Mouse (Mus musculus): Measurements from ENCODE around the gene Insl6.

The Insl6 gene

DNA sequence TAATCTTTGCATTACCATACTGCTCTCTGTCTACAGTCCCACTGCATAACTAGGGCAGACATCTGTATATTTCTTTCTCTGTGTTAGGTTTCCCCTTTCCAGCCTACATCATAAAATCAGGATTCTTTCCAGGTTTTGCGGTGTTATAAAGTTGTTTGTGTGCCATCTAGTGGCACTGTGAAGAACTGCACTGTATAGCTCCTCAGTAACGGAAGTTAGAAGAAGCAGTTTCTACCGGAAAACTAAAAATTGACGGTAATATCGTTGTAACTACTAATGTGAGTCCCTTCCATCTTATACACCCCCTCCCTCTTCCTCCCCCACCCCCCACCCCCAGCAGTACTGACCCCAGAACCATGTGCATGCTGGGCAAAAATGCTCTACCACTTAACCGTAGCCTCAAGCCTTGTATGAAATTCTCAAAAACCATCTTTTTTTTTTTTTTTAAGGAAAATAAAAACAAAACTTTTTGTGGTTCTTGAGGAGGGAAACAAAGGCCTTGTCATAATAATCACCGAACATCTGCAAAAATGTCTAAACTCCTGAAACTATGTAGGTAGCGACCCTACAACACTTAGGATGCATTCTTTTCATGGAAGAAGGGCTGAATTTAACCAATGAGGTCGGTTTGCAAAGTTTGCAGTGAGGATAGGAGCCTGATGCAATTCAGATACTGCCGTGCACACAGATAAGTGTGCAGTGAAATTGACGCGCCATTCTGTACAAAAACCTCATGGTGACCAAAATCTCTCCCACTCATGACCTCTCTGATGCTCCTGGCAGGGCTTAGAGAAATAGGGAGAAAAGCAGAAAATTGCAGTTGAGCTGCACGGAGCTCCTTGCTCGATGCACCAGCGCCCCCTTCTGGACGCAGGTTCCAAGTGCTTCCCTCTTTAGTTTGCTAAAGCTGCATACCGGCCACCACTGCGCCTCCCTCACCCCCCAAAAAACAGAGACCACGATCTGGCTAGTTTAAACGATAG is 30.0 kb upstream of the Insl6 start:
- peak; percentile 90 for DNase-seq (ENCODE audit: low read depth)

DNA sequence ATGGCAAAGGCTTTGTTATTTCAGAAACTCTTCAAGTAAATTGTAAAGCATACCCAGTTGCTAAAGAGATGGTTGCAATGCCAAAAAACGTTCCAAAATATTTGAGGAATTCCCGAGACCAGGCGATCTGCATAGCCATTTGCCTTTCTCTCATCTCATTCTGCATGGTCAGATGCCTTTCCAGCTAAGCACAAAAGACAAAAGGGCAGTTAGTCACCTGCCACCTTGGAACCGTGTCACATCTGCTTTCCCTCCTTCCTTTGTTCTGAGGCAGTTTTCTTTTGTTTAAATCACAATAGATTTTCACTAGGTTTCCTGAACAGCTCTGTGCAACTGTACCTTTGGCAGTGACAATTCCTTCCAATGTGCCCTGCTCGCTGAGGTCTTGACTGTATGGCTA is 25.8 kb upstream of the Insl6 start:
- DNase-seq (ENCODE audit: low read depth): no peak

DNA sequence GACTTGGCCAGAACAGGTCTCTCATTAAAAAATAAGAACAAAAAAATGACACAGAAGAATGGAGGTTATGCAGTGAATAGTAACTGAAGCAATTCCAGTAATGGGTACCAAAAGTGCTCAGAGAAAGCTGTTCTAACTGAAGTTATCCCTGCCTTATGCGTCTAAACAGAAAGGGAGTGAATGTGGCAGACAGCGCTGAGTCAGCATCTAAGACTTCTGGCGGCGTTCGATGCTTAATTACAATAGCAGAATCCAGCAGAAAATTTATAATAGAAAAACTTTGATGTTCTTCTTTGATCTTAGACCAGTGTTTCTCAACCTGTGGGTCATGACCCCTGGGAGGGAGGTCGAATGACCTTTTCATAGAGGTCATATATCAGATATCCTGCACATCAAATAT is 20.5 kb upstream of the Insl6 start:
- no peak for DNase-seq (ENCODE audit: low read depth)

DNA sequence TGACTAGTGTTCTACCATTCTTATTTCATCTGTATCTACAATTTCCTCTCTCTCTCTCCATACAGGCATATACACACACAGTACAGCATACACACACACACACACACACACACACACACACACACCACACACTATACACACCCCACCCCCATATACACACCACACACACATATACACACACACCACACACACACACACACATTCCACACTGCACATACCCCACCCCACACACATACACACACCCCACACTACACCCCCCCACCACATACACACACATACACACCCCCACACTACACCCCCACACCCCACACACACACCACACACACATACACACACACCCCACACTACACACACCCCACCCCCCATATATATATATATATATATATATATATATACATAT is 19.7 kb upstream of the Insl6 start:
- no peak for DNase-seq (ENCODE audit: low read depth)

DNA sequence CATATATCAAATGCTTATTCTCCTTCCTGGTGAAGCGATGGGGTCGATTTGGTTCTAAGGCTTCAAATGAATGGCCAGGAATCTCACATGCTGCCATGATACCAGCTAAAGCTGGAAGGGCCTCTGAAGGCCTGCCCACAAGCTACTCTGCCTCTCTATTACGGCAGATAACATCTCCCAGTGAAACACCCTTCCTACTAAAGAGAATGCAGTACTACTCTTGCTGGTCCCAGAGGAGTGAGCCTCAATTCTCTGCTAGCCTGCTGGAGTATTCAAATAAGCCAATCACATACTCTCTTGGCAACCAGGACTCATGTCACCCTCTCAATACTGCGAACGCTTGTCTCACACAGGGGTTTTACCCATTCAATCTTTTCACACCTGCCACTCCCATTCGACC is 17.1 kb upstream of the Insl6 start:
- no peak for DNase-seq (ENCODE audit: low read depth)

DNA sequence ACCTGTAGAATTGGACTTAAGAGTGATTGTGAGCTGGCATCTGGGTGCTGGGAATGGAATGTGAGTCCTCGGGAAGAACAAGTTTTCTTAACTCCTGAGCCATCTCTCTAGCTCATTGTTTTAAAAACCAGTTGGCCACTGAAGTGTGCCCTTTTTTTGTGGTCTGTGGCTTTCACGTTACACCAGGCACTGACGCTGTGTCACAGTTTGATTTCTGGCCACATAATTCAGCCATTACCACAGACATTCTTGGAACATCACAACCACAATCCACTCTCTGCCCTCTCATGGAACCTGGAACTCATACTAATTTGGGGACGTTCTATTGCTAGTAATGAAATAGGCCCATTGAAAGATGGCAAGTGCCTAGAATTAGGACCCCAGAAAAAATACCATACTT is 15.9 kb upstream of the Insl6 start:
- DNase-seq (ENCODE audit: low read depth): peak; percentile 69

DNA sequence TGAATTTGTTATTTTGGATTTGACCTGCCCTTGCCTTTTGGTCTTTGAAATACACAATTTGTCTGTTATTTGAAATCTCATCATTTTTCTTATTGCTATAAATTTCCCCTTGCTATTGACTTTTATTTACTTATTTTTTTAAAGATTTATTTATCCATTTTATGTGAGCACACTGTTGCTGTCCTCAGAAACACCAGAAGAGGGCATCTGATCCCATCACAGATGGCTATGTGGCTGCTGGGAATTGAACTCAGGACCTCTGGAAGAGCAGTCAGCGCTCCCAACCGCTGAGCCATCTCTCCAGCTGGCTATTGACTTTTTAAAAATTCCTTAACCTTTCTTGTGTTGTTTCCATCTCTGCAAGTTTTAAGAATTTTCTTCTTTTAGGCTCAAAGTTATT is 11.5 kb upstream of the Insl6 start:
- DNase-seq (ENCODE audit: low read depth): no peak

DNA sequence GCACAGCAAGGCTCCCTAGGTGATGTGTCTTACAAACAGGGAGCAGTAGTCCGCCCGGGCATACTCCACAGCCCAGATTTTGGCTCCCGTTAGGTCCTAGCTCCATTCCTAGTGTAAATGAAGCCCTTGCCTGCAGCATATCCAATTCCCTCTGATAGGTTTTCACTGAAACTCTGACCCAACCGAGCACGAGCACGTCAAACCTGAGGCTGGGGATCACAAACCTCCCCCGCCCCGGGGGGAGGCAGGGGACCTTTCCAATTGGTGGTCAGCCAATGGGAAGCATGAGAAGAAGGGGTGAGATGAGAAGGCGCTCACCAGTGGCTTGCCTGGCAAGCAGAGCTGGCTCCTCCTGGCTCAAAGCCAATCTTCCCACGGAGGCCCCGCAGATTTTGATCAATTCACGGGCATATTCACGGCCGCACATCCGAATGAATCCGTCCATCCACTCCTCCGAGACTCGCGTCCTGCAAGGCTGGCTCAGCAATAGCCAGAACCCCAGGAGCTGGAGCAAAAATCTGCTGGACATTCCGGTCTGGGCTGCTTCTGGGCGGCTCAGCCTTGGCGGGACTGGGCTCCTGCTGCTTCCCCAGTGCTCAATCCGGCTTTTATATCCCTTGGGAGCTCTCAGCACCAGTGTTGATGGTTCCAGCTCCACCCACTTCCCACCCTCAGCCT is 9.1 kb upstream of the Insl6 start, which contains the start of gene Rln1:
Gene Rln1 (minus strand): TSS at position 603 of the 678 bp plus-strand sequence.
- no peak for DNase-seq (ENCODE audit: low read depth)

DNA sequence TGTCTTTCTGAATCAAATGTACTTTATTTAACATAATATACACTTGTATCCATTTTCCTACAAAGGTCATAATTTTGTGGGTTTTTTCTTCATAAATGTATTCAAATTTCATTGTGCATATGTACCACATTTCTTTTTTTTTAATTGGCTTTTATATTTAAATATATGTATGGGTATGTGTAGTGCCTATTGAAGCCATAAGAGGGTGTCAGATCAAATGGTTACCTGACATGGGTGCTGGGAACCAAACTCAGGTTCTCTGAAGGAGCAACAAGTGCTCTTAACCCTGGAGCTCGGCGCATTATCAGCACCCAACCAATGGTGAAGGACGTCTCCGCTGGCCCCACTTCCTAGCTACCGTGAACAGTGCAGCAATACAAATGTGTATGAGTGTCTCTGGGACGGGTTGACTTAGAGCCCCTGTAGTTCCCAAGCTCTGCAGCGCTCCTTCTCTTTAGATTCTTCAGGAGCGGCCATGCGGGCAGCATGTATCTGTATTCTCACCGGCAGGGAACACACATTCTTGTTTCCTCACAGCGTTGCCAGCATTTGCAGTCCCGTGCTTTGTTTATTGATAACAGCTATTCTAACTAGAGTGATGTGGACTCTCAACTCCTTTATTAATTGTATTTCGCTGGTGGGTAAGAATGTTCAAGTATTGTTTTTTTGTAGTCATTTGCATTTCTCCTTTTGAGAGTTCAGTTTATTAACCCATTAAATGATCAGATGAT is 1.8 kb upstream of the Insl6 start:
- no peak for DNase-seq (ENCODE audit: low read depth)

DNA sequence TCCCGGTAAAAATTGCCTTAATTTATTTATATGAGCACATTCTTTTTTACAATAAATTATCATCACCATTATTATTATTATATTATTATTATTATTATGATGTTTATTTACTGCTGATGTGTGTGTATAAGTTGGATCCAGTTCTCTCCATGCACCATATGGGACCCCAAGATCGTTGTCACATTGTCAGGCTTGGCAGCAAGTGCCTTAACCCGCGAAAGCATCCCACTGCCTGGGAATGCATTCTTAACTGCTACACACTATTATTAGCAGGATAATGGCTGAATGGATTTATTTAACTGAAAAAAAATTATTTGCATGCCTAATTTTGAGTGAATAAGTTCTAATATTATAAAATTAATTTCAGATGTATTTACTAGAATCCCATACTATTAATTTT is 1.2 kb upstream of the Insl6 start:
- DNase-seq (ENCODE audit: low read depth): no peak

DNA sequence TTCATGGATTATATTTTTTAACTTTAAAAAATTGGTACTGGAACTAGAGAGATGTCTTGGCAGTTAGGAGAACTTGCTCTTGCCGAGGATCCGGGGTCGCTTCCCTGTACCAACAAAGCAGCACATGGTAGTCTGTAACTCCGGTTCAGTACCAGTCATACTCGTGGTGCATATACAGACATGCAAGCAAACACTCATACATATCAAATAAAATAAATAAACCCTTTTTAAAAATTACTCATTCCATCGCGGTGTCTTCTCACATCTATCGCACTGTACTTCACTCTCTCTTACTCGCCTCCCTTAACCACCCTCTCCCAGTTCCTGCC is 660 bp upstream of the Insl6 start:
- no peak for DNase-seq (ENCODE audit: low read depth)

DNA sequence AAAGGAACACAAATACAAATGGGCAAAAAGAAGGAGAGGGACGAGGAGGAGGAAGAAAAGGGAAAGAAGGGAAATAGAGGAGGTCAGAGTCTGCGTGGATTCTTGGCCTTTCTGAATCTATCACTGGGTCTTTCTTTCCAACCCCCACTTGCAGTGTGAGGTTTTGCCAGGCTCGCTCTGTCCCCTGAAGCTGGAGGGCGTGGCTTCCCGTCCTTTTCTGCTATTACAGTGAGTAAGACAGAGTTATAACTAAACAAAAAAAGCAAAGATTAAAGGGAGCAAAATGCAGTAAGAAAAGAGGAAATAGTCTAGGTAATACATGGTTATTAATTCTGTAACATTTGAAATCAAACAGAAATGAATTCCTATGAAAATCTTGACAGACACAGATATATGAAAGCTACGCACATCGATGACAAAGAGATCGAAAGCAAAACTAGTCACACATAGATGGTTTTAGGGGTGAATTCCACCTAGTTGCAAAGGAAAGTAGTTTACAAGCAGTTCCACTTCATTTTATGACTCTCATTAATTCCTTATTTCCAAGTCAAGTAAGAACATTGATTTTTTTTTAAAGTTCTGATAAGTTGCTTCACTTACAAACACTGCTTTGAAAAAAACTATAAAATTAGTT is 1.6 kb downstream of the Insl6 start:
- peak; percentile 71 for DNase-seq (ENCODE audit: low read depth)

DNA sequence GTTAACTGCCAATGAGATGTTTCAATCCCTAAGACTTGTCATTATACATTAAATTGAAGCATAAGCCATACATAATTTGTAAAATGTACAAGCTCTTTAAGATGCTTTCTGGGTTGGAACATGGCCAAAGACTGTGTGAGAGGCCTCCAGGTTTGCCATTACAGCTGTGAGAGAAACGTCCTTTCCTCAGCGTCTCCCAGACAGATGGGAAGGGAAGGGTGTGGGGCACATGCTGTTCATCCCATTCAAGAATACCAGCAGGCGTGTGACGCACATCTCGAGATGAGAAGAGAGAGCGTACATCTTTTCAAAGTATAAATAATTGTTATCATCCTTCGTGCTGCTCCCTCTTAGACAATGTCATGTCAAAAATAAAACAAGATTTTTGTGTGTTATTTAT is 12.5 kb downstream of the Insl6 start:
- DNase-seq (ENCODE audit: low read depth): no peak

DNA sequence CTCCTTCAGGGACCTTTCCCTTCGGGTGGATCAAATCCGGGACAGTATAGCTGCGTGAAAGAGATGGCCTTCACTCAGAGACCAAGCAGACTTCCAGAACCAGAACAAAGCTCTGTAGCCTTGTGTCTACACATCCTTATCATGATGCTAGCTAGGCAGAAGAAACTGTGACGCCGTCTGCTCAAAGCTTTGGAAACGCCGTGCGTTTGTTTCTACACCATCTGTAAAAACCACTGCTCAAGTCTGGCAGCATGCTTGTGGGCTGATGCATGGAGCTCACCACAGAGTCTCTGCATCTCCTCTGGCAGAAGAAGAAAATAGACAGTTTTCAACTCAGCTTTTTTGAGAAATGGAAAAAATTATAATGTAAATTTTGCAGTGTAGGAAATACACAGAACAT is 13.4 kb downstream of the Insl6 start:
- DNase-seq (ENCODE audit: low read depth): no peak

DNA sequence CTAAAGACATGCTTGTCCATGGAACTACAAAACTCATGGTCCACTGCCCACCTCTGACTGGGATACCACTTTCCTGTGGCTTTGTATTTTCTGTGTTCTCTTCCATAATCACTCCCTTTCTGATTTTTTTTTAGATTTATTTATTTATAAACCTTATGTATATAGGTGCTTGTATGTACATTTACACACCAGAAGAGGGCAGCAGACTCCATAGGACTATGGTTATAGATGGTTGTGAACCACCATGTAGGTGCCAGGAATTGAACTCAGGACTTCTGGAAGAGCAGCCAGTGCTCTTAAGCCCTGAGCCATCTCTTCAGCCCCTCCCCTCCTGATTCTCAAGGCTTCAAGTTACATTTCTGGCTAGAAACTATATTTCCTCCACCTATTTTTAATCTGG is 16.3 kb downstream of the Insl6 start:
- peak; percentile 23 for DNase-seq (ENCODE audit: low read depth)

DNA sequence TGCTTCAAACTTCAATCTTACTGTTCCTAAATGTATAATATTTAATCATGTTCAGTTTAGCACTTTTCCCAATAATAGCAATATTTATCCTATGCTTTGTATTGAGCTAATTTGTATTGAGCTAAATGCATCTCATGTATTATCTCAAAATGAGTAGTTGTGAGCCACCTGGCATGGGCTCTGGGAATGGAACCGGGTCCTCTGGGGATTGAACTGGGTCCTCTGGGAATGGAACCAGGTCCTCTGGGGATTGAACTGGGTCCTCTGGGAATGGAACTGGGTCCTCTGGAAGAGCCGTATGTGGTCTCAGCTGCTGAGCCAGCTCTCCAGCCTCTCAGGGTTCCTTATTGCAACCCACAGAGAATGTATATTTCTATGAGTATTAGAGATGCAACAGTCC is 23.0 kb downstream of the Insl6 start:
- DNase-seq (ENCODE audit: low read depth): no peak

DNA sequence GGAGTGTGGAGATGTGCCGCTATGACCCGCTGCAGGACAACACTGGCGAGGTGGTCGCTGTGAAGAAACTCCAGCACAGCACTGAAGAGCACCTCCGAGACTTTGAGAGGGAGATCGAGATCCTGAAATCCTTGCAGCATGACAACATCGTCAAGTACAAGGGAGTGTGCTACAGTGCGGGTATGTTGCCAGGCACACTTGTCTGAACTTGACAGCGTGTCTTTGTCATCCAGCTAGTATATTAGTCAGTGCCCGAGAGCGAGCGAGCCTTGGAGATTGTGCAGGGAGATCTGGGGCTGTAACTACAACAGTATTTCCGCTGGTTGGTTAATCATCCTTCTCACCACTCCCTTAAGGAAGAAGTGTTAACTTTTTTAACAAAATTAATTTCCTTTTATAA is 24.2 kb downstream of the Insl6 start:
- no peak for DNase-seq (ENCODE audit: low read depth)

DNA sequence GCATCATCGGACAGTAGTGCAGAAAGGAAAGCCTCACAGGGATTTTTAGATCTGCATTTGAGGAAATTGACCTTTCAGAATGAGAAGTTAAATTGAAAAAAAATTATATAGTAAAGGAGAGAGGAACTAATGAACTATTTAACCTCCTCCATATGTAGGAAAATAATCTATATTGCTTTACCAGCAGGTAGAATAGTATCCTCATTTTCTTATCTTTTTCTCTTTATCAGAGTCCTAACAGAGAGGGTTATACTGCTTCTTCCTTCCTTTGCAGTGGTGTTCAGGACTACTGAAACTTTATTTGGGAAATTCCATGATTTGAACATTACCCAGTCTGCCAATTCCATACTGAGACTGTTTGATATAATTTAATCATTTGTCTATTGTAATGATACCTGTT is 27.8 kb downstream of the Insl6 start:
- DNase-seq (ENCODE audit: low read depth): no peak

DNA sequence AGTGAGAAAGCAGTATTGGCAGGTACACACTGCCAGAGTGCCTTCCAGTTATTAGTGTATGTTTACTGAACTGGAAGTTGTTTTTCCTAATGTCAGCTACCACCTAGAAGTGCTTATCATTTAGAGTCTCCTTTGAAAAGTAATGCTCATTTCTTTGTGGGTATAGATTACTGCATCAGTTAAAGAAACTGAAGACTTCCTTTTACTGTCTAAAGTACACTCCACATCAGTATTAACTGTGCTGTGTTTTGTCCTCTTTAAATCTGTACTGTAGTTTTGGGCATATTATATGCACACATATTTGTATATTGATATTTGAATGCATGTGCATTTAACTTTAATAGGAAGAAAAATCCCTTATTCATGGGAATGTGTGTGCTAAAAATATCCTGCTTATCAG is 29.0 kb downstream of the Insl6 start:
- no peak for DNase-seq (ENCODE audit: low read depth)

DNA sequence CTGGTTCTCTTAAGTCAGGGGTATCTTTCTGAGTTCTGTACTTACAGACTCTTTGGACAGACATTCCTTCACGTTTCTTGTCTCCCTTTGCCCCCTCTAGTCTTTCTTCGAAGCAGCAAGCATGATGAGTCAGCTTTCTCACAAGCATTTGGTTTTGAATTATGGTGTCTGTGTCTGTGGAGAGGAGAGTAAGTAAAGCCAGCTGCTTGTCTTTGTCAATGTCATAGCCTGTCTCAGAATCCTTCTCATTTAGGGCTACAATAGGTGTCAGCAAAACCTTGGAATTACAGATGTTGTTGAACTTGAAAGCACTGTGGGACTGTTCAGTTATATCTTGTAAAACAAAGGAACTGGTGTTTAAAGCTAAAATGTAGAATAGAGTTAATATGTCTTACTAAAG is 30.4 kb downstream of the Insl6 start:
- no peak for DNase-seq (ENCODE audit: low read depth)

DNA sequence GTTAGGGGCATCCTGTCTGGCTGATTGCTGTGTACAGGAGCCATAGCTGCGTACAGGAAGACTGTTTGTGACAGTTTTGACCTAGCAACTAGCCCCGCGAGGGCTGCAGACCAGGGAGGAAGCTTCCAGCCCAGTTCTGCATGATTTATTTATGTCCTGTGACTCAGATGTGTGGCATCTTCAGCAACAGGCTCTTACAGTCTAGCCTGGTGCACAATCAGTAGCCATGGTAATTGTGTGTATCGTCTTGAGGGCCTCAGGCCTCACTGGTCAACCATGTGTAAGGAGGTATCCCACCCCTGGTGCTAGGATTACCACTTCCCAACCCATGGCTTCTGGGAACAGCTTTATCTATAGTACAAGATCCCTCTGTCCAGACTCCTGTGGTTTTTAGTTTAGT is 32.6 kb downstream of the Insl6 start:
- no peak for DNase-seq (ENCODE audit: low read depth)

DNA sequence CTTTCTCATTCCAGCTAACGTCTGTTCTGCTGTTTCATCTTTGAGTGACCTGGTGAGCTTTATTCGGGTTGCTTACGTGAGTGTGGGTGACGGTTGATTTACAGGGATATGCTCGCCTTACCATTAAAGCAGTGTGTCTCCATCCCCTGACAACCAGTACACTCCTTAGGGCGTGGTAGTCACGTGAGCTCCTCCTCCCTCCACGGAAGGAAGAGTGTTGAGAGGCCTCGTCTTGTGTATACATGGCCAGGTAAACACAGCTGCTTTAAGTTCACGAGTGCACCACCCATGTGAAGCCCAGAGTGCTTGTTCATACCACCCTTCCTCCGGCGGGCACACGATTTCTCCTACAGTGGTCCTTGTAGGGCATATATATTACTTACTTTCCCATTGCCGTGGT is 33.6 kb downstream of the Insl6 start:
- DNase-seq (ENCODE audit: low read depth): no peak

Data from 416B (cell line).